Mouse (Mus musculus): ENCODE data around the gene Znrf4.

GRCm38 (mm10) chr17:56499229-56499628 is 13.0 kb downstream of the Znrf4 start:
- no peak for TF ChIP-seq POLR2A (IDR thresholded peaks at IDR 0.05; ENCODE audit: borderline replicate concordance, control insufficient read depth, low read depth, low read length)
- no peak for TF ChIP-seq CTCF (IDR thresholded peaks at IDR 0.05; ENCODE audit: control insufficient read depth, insufficient read depth, low read length)
